Mouse (Mus musculus) limb, embryonic 14.5 days (tissue): Measurements from ENCODE around the gene 4921517D22Rik. TPM values are rescaled to one million over a fixed set of nuclear protein-coding genes. Genes with fewer than 3 reads are reported as not detected.
"Not testable (repeated sequence)": the region's sequence is repeated elsewhere in the genome, so short reads cannot be mapped to it uniquely, and the experiment has no call there.

Experiments
- ATAC-seq: fragments of 200-750 bp; cut with Nextera tagmentation; 2 replicates; pipeline ENCODE4 v1.8.0; 2017; ENCODE audit warnings: low read depth, moderate number of reproducible peaks, moderate TSS enrichment; ENCODE audit not compliant: low FRiP score
- DNase-seq: peaks from one replicate; pipeline ENCODE4 v3.0.0-alpha.2; 2015; ENCODE audit warnings: low spot score
- H3K27ac ChIP-seq: fragments of 300-500 bp; sonication (generic); replicated peaks from 2 replicates; pipeline ENCODE4 v1.5.1; 2014; ENCODE audit warnings: low read depth, mild to moderate bottlenecking, low read length, moderate library complexity, mixed read lengths
- H3K27me3 ChIP-seq: fragments of 300-500 bp; sonication (generic); 2 replicates; pipeline ENCODE4 v1.6.1; 2014; ENCODE audit warnings: low read length, mixed read lengths; ENCODE audit not compliant: control insufficient read depth, insufficient read depth
- H3K36me3 ChIP-seq: fragments of 300-500 bp; sonication (generic); 2 replicates; pipeline ENCODE4 v1.6.1; 2014; ENCODE audit warnings: mild to moderate bottlenecking, low read length, moderate library complexity, mixed read lengths; ENCODE audit not compliant: control insufficient read depth, insufficient read depth
- H3K4me1 ChIP-seq: fragments of 300-500 bp; sonication (generic); 2 replicates; pipeline ENCODE4 v1.6.1; 2014; ENCODE audit warnings: antibody characterized with exemption, low read length, mixed read lengths; ENCODE audit not compliant: control insufficient read depth, insufficient read depth
- H3K4me2 ChIP-seq: fragments of 300-500 bp; sonication (generic); replicated peaks from 2 replicates; pipeline ENCODE4 v1.6.1; 2014; ENCODE audit warnings: low read depth, mild to moderate bottlenecking, low read length, moderate library complexity; ENCODE audit not compliant: severe bottlenecking
- H3K4me3 ChIP-seq: fragments of 300-500 bp; sonication (generic); replicated peaks from 2 replicates; pipeline ENCODE4 v1.5.1; 2014; ENCODE audit warnings: low read length
- H3K9ac ChIP-seq: fragments of 300-500 bp; sonication (generic); 2 replicates; pipeline ENCODE4 v1.6.1; 2014; ENCODE audit warnings: mild to moderate bottlenecking, low read depth, low read length, moderate library complexity; ENCODE audit not compliant: severe bottlenecking
- H3K9me3 ChIP-seq: fragments of 300-500 bp; sonication (generic); 2 replicates; pipeline ENCODE4 v1.6.1; 2016; ENCODE audit warnings: low read length; ENCODE audit not compliant: control insufficient read depth
- POLR2A ChIP-seq: fragments of 200-500 bp; IDR thresholded peaks from 2 replicates; pipeline ENCODE4 v1.8.0; 2012; ENCODE audit warnings: inconsistent platforms, mild to moderate bottlenecking, moderate library complexity, borderline replicate concordance; ENCODE audit not compliant: insufficient read depth, insufficient read length; ENCODE audit errors: extremely low read depth
- WGBS: fragments of 180-500 bp; shearing (Covaris S2); extraction: QIAGEN DNeasy Blood & Tissue Kit; methylation state at CpG from one replicate; pipeline ENCODE4 v1.1.7; 2014; 5-methylcytosine and 5-hydroxymethylcytosine counted together
- polyA plus RNA-seq, 2 experiments: library from polyadenylated mRNA; depleted of rRNA in 1 of 2; stranded (reverse) in 1 of 2; unstranded in 1 of 2; fragments of >200 nt; fragmentation: Nextera tagmentation in 1 of 2; extraction: Ambion mirVana in 1 of 2; gene quantifications; 2 replicates each; pipeline versions ENCODE4 v1.2.1 to v1.2.3; 2012 to 2014

The 4921517D22Rik gene
- 0.12 TPM in 1 of 2 replicates, not detected in the other for polyA plus RNA-seq (2012; rRNA removed)
- polyA plus RNA-seq (2014; fragmentation: Nextera tagmentation; extraction: Ambion mirVana) = not detected in 2 replicates

- Histone ChIP-seq H3K9me3 (no peaks in the 10 kb centered on the region), H3K36me3 (no peaks in the 10 kb centered on the region)
- WGBS = 85% methylated on average over 3 of the region's 3 CpGs
Measured at GRCm38 (mm10) chr13:59694008-59694407, at the start of gene 4921517D22Rik. TSS of gene 4921517D22Rik (minus strand) at chr13:59694108.

GRCm38 (mm10) chr13:59741697-59742096 lies 47.8 kb upstream of the 4921517D22Rik start:
- ATAC-seq (no peak), DNase-seq (no peak)
- no peak overlapping the region for H3K27ac ChIP-seq
- no peaks in the 10 kb centered on the region for H3K9me3 ChIP-seq
- WGBS = 77% methylated on average over 10 of the region's 10 CpGs
- H3K4me2 ChIP-seq = no peak overlapping the region
- no peaks in the 10 kb centered on the region for H3K4me1 ChIP-seq
- TF ChIP-seq POLR2A = no peak
- H3K36me3 ChIP-seq = no peaks in the 10 kb centered on the region
- H3K27me3 ChIP-seq = no peaks in the 10 kb centered on the region
- H3K9ac ChIP-seq = no peak overlapping the region
- no peak overlapping the region for H3K4me3 ChIP-seq

More at GRCm38 (mm10) chr13:59694008-59694407, at the start of gene 4921517D22Rik:
- Histone ChIP-seq H3K4me2 (no peak within 1 kb of the TSS), H3K4me3 (no peak within 1 kb of the TSS), H3K4me1 (no peaks in the 10 kb centered on the region), H3K27me3 (no peaks in the 10 kb centered on the region), H3K9ac (no peak within 1 kb of the TSS), H3K27ac (no peak within 1 kb of the TSS)
- TF ChIP-seq POLR2A = no peak
- ATAC-seq (no peak), DNase-seq (no peak)

- no peak overlapping the region for H3K4me3 ChIP-seq
- no peak overlapping the region for H3K9ac ChIP-seq
- no peaks in the 10 kb centered on the region for H3K27me3 ChIP-seq
- no peak for TF ChIP-seq POLR2A
- H3K36me3 ChIP-seq = no peaks in the 10 kb centered on the region
- no peak overlapping the region for H3K27ac ChIP-seq
- H3K4me2 ChIP-seq = no peak overlapping the region
- 82% methylated on average over 11 of the region's 11 CpGs for WGBS
- DNase-seq (no peak), ATAC-seq (no peak)
- no peaks in the 10 kb centered on the region for H3K9me3 ChIP-seq
- H3K4me1 ChIP-seq = no peaks in the 10 kb centered on the region
Measured at GRCm38 (mm10) chr13:59741096-59741495, 47.2 kb upstream of the 4921517D22Rik start.

GRCm38 (mm10) chr13:59739397-59739796 lies 45.5 kb upstream of the 4921517D22Rik start:
- Histone ChIP-seq H3K27ac (no peak overlapping the region), H3K36me3 (no peaks in the 10 kb centered on the region), H3K4me1 (no peaks in the 10 kb centered on the region), H3K9ac (no peak overlapping the region), H3K4me3 (no peak overlapping the region), H3K27me3 (no peaks in the 10 kb centered on the region), H3K9me3 (no peaks in the 10 kb centered on the region), H3K4me2 (no peak overlapping the region)
- DNase-seq = no peak
- WGBS = 88% methylated on average over 4 of the region's 4 CpGs
- no peak for ATAC-seq
- TF ChIP-seq POLR2A = no peak

- no peaks in the 10 kb centered on the region for H3K36me3 ChIP-seq
- no peaks in the 10 kb centered on the region for H3K27me3 ChIP-seq
- TF ChIP-seq POLR2A = no peak
- no peaks in the 10 kb centered on the region for H3K9me3 ChIP-seq
- no peak overlapping the region for H3K9ac ChIP-seq
- H3K4me2 ChIP-seq = no peak overlapping the region
- no peak overlapping the region for H3K4me3 ChIP-seq
- no peak for ATAC-seq
- H3K4me1 ChIP-seq = no peaks in the 10 kb centered on the region
- 78% methylated on average over 2 of the region's 2 CpGs for WGBS
- no peak overlapping the region for H3K27ac ChIP-seq
- DNase-seq = no peak
Measured at GRCm38 (mm10) chr13:59738455-59738854, 44.5 kb upstream of the 4921517D22Rik start.

- Histone ChIP-seq H3K4me1 (no peaks in the 10 kb centered on the region), H3K9me3 (no peaks in the 10 kb centered on the region), H3K27ac (no peak overlapping the region), H3K36me3 (no peaks in the 10 kb centered on the region), H3K9ac (no peak overlapping the region), H3K4me3 (no peak overlapping the region), H3K27me3 (no peaks in the 10 kb centered on the region), H3K4me2 (no peak overlapping the region)
- DNase-seq (peak; percentile 29), ATAC-seq (peak; percentile 37; the same call in 1 of the 2 replicates)
- no peak for TF ChIP-seq POLR2A
- WGBS = 32% methylated on average over 3 of the region's 3 CpGs
Measured at GRCm38 (mm10) chr13:59735190-59735589, 41.3 kb upstream of the 4921517D22Rik start.

GRCm38 (mm10) chr13:59734347-59734746 lies 40.4 kb upstream of the 4921517D22Rik start:
- not testable (repeated sequence) for H3K27me3 ChIP-seq, ATAC-seq, H3K4me3 ChIP-seq, H3K9ac ChIP-seq, H3K9me3 ChIP-seq, H3K4me1 ChIP-seq, H3K4me2 ChIP-seq, H3K36me3 ChIP-seq, H3K27ac ChIP-seq, DNase-seq
- 42% methylated on average over 6 of the region's 6 CpGs for WGBS
